Mouse (Mus musculus) lung, postnatal 0 days (tissue): Measurements from ENCODE around the gene Atf6. TPM values are rescaled to one million over a fixed set of nuclear protein-coding genes. Genes with fewer than 3 reads are reported as not detected.
A peak's percentile ranks its signal among the peaks of the same experiment; 100 is the strongest.

Experiments
- ATAC-seq: fragments of 200-750 bp; cut with Nextera tagmentation; 2 replicates; pipeline ENCODE4 v1.8.0; 2017; ENCODE audit warnings: moderate library complexity
- DNase-seq: peaks from one replicate; pipeline ENCODE4 v3.0.0-alpha.2; 2016; ENCODE audit warnings: low spot score
- H3K27ac ChIP-seq: fragments of 300-500 bp; sonication (generic); 2 replicates; pipeline ENCODE4 v1.5.1; 2014; ENCODE audit warnings: antibody characterized with exemption, mild to moderate bottlenecking, low read length, mixed read lengths
- H3K27me3 ChIP-seq: fragments of 300-500 bp; sonication (generic); replicated peaks from 2 replicates; pipeline ENCODE4 v1.6.1; 2014; ENCODE audit warnings: low read length, mixed read lengths; ENCODE audit not compliant: insufficient read depth
- H3K36me3 ChIP-seq: fragments of 300-500 bp; sonication (generic); 2 replicates; pipeline ENCODE4 v1.6.1; 2014; ENCODE audit warnings: low read length, mixed read lengths; ENCODE audit not compliant: insufficient read depth
- H3K4me1 ChIP-seq: fragments of 300-500 bp; sonication (generic); 2 replicates; pipeline ENCODE4 v1.6.1; 2014; ENCODE audit warnings: antibody characterized with exemption, low read depth, low read length, mixed read lengths; ENCODE audit not compliant: insufficient read depth
- H3K4me2 ChIP-seq: fragments of 300-500 bp; sonication (generic); replicated peaks from 2 replicates; pipeline ENCODE4 v1.6.1; 2014; ENCODE audit warnings: low read depth, mild to moderate bottlenecking, low read length, moderate library complexity, mixed read lengths
- H3K4me3 ChIP-seq: fragments of 300-500 bp; sonication (generic); 2 replicates; pipeline ENCODE4 v1.5.1; 2014; ENCODE audit warnings: low read depth, low read length
- H3K9ac ChIP-seq: fragments of 300-500 bp; sonication (generic); replicated peaks from 2 replicates; pipeline ENCODE4 v1.6.1; 2014; ENCODE audit warnings: low read depth, mild to moderate bottlenecking
- H3K9me3 ChIP-seq: fragments of 300-500 bp; sonication (generic); 2 replicates; pipeline ENCODE4 v1.6.1; 2016; ENCODE audit warnings: low read length, mixed read lengths
- CTCF ChIP-seq: IDR thresholded peaks from 2 replicates; pipeline ENCODE4 v1.5.1; 2016; ENCODE audit warnings: antibody characterized with exemption, mild to moderate bottlenecking
- EP300 ChIP-seq: IDR thresholded peaks from 2 replicates; pipeline ENCODE4 v1.6.1; 2016; ENCODE audit warnings: antibody characterized with exemption, mild to moderate bottlenecking, control low read depth
- WGBS: fragments of 180-500 bp; shearing (Covaris S2); extraction: QIAGEN DNeasy Blood & Tissue Kit; methylation state at CpG from one replicate; pipeline ENCODE4 v1.1.7; 2014; 5-methylcytosine and 5-hydroxymethylcytosine counted together
- polyA plus RNA-seq: library from polyadenylated mRNA; unstranded; fragments of >200 nt; fragmentation: Nextera tagmentation; extraction: Ambion mirVana; gene quantifications from 2 replicates; pipeline ENCODE4 v1.2.1, GENCODE M21; 2015

Gene Atf6
- polyA plus RNA-seq, 1 experiment from 2014 or later: 11.0 TPM

DNA sequence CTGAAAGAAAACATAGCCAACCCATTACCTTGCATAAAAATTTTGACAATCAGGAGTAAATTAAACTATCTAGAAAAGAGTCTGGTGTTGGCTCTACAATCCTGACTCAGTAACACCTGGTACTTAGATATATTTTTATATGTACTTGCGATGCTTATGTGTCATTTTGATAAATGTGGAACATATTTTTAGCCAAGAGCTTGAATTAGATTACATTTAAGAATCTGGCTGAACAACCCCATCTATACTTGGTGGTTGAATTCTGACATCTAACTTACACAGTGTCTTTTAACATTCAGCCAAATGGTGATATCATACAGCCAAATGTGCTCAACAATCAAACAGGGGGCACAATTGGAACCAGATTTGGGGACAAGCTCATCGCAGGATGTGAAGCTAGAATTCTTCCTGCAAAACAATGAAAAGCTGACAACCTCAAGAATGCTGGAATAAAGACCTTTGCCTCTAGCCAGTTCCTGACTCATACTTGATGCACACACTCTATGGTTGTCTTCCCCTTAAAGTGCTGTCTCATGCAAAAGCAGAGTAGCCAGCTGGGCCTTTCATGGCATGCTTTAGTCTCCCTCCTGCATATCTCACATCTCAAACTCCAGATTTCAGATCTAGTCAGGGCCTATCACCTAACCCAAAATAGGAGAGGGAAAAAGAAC is 59.8 kb downstream of the Atf6 start:
- H3K9ac ChIP-seq: no peak overlapping the region
- no peaks in the 10 kb centered on the region for H3K4me1 ChIP-seq
- H3K36me3 ChIP-seq: no peaks in the 10 kb centered on the region
- no peak for ATAC-seq
- no peak overlapping the region for H3K4me3 ChIP-seq
- no peaks in the 10 kb centered on the region for H3K9me3 ChIP-seq
- no peaks in the 10 kb centered on the region for H3K27me3 ChIP-seq
- WGBS: 67% methylated on average over 2 of the region's 2 CpGs
- no peak for TF ChIP-seq CTCF
- no peak for TF ChIP-seq EP300
- DNase-seq: no peak
- H3K4me2 ChIP-seq: no peak overlapping the region
- no peak overlapping the region for H3K27ac ChIP-seq

- H3K9ac ChIP-seq: no peak overlapping the region
- no peak overlapping the region for H3K27ac ChIP-seq
- no peak for TF ChIP-seq EP300
- no peak for TF ChIP-seq CTCF
- WGBS: 94% methylated on average over 11 of the region's 11 CpGs
- no peak for DNase-seq
- H3K4me1 ChIP-seq: no peaks in the 10 kb centered on the region
- no peaks in the 10 kb centered on the region for H3K27me3 ChIP-seq
- no peak for ATAC-seq
- no peak overlapping the region for H3K4me2 ChIP-seq
- no peaks in the 10 kb centered on the region for H3K9me3 ChIP-seq
- no peak overlapping the region for H3K4me3 ChIP-seq
- H3K36me3 ChIP-seq: no peaks in the 10 kb centered on the region
Observed at GRCm38 (mm10) chr1:170804721-170805120, 62.9 kb downstream of the Atf6 start.

DNA sequence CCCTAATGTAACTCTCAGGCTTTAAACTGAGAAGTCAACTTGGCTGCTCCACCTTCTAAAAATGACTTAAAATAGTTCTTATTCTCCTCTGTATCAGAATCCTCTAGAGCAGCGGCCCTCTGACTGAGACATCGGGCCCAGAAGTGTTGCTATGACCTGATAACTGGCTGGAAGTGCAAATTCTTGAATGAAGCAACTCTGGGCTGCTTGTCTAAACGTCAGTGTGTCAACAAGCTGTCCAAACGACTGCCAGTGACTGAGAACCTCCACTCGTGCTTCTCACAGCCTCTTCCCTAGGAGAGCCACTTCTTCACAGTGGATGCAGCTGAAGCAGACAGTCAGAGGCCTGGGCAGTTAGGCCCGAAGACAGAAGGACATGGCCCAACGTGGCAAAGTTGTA is 64.9 kb downstream of the Atf6 start:
- no peak for DNase-seq

DNA sequence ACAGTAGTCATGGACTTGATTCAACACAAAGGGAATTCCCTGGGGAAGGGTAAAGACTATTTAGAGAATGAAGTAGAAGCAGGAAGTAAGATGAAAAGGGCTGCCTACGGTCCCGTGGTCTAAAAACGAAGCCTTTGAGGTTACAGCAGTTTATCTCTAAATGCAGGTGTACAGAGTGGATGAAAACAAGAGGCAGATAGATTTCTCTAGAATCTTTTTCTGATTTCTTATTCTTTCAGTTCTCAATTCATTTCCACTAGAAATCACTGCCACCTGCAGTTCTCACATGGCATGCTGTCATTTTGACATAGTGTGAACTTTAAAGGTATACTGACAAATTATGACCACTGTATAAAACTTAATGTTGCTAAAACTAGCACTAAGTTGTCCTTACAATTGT is 66.9 kb downstream of the Atf6 start:
- Histone ChIP-seq H3K4me2 (no peak overlapping the region), H3K9me3 (no peaks in the 10 kb centered on the region), H3K27me3 (no peaks in the 10 kb centered on the region), H3K4me1 (no peaks in the 10 kb centered on the region), H3K36me3 (no peaks in the 10 kb centered on the region), H3K27ac (no peak overlapping the region), H3K4me3 (no peak overlapping the region), H3K9ac (no peak overlapping the region)
- DNase-seq: no peak
- no peak for ATAC-seq
- 44% methylated on average over 3 of the region's 3 CpGs for WGBS
- TF ChIP-seq EP300 (no peak), CTCF (no peak)

More for the DNA sequence above, 64.9 kb downstream of the Atf6 start:
- H3K27me3 ChIP-seq: no peaks in the 10 kb centered on the region
- TF ChIP-seq CTCF (no peak), EP300 (no peak)
- no peak overlapping the region for H3K4me3 ChIP-seq
- no peak overlapping the region for H3K27ac ChIP-seq
- H3K9me3 ChIP-seq: no peaks in the 10 kb centered on the region
- no peaks in the 10 kb centered on the region for H3K36me3 ChIP-seq
- ATAC-seq: no peak
- no peaks in the 10 kb centered on the region for H3K4me1 ChIP-seq
- no peak overlapping the region for H3K9ac ChIP-seq
- no peak overlapping the region for H3K4me2 ChIP-seq
- 43% methylated on average over 7 of the region's 7 CpGs for WGBS

DNA sequence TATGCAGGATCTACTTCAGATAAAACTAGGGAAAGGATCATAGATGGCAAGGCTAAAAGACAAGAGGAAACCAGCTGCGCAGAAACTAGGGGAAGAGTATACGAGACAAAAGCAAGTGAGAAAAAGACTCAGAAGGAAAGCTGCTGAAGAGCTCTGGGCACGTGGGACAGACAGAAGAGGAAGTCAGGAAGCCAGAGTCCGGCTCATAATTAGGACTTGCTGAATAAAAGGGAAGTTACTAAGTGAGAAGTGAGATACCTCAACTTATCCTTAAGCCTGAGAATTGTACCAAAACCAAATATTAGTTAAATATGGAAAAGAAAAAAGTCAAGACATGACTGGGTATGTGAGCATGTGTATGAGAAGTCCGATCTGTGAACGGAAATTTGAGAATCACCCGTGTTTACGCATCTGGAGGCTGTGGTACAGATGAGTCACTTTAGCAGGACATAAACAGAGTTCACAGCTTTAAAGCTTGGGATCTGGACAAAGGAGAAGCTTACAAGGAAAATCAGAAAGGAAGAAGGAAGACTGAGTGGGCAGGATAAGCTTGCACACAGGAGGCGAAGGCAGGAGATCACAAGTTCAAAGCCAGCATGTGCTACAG is 71.7 kb downstream of the Atf6 start:
- TF ChIP-seq EP300: no peak
- H3K27ac ChIP-seq: no peak overlapping the region
- ATAC-seq (0 out of 2 replicates have a peak, but pooled peaks have one; percentile 6), DNase-seq (peak; percentile 15)
- no peaks in the 10 kb centered on the region for H3K27me3 ChIP-seq
- H3K4me1 ChIP-seq: no peaks in the 10 kb centered on the region
- no peak overlapping the region for H3K4me2 ChIP-seq
- WGBS: 59% methylated on average over 9 of the region's 9 CpGs
- H3K9ac ChIP-seq: no peak overlapping the region
- no peaks in the 10 kb centered on the region for H3K9me3 ChIP-seq
- no peak overlapping the region for H3K4me3 ChIP-seq
- H3K36me3 ChIP-seq: peaks cover 3% of the 10 kb centered on the region; the same call in 1 of the 2 replicates

GRCm38 (mm10) chr1:170791542-170791941 is 76.0 kb downstream of the Atf6 start:
- ATAC-seq (no peak), DNase-seq (no peak)
- no peak overlapping the region for H3K4me3 ChIP-seq
- H3K4me1 ChIP-seq: no peaks in the 10 kb centered on the region
- no peaks in the 10 kb centered on the region for H3K9me3 ChIP-seq
- H3K27ac ChIP-seq: no peak overlapping the region
- no peak overlapping the region for H3K9ac ChIP-seq
- peaks cover 10% of the 10 kb centered on the region; the same call in 1 of the 2 replicates for H3K36me3 ChIP-seq
- H3K4me2 ChIP-seq: no peak overlapping the region
- TF ChIP-seq CTCF: no peak
- no peak for TF ChIP-seq EP300
- 70% methylated on average over 6 of the region's 6 CpGs for WGBS
- no peaks in the 10 kb centered on the region for H3K27me3 ChIP-seq
